Mouse (Mus musculus) midbrain, embryonic 14.5 days (tissue): ENCODE results near the gene Ptprq. TPM values are rescaled to one million over a fixed set of nuclear protein-coding genes. Genes with fewer than 3 reads are reported as not detected.
A peak's percentile ranks its signal among the peaks of the same experiment; 100 is the strongest.

Experiments used
- ATAC-seq: fragments of 200-750 bp; cut with Nextera tagmentation; 2 replicates; pipeline ENCODE4 v1.8.0; 2017; ENCODE audit warnings: moderate number of reproducible peaks, moderate library complexity; ENCODE audit not compliant: low FRiP score, low TSS enrichment
- DNase-seq: peaks from one replicate; pipeline ENCODE4 v3.0.0-alpha.2; 2015
- H3K27ac ChIP-seq: fragments of 300-500 bp; sonication (generic); replicated peaks from 2 replicates; pipeline ENCODE4 v1.5.1; 2014; ENCODE audit warnings: mild to moderate bottlenecking, low read depth, low read length, moderate library complexity
- H3K27me3 ChIP-seq: fragments of 300-500 bp; sonication (generic); 2 replicates; pipeline ENCODE4 v1.6.1; 2014; ENCODE audit warnings: low read length, control low read depth, mixed read lengths; ENCODE audit not compliant: control insufficient read depth, insufficient read depth
- H3K36me3 ChIP-seq: fragments of 300-500 bp; sonication (generic); 2 replicates; pipeline ENCODE4 v1.6.1; 2014; ENCODE audit warnings: low read length, control low read depth; ENCODE audit not compliant: control insufficient read depth, insufficient read depth
- H3K4me1 ChIP-seq: fragments of 300-500 bp; sonication (generic); 2 replicates; pipeline ENCODE4 v1.6.1; 2014; ENCODE audit warnings: mild to moderate bottlenecking, antibody characterized with exemption, low read length, control low read depth; ENCODE audit not compliant: control insufficient read depth, insufficient read depth
- H3K4me2 ChIP-seq: fragments of 300-500 bp; sonication (generic); 2 replicates; pipeline ENCODE4 v1.6.1; 2014; ENCODE audit warnings: mild to moderate bottlenecking, low read length, moderate library complexity
- H3K4me3 ChIP-seq: fragments of 300-500 bp; sonication (generic); replicated peaks from 2 replicates; pipeline ENCODE4 v1.5.1; 2014; ENCODE audit warnings: low read depth, low read length
- H3K9ac ChIP-seq: fragments of 300-500 bp; sonication (generic); replicated peaks from 2 replicates; pipeline ENCODE4 v1.6.1; 2014; ENCODE audit warnings: mild to moderate bottlenecking, low read length, moderate library complexity
- H3K9me3 ChIP-seq: fragments of 300-500 bp; sonication (generic); 2 replicates; pipeline ENCODE4 v1.6.1; 2016; ENCODE audit warnings: low read length, control low read depth, mixed read lengths; ENCODE audit not compliant: control insufficient read depth
- WGBS: fragments of 180-500 bp; shearing (Covaris S2); extraction: QIAGEN DNeasy Blood & Tissue Kit; methylation state at CpG from one replicate; pipeline ENCODE4 v1.1.7; 2014; 5-methylcytosine and 5-hydroxymethylcytosine counted together
- polyA plus RNA-seq: library from polyadenylated mRNA; unstranded; fragments of >200 nt; fragmentation: Nextera tagmentation; extraction: Ambion mirVana; gene quantifications from 2 replicates; pipeline ENCODE4 v1.2.1, GENCODE M21; 2014

The Ptprq gene
- polyA plus RNA-seq, result 0.38 and 0.43 TPM in 2 replicates

GRCm38 (mm10) chr10:107719806-107720205 is at the start of gene Ptprq:
Ptprq (minus strand) TSS chr10:107720051.
- Histone ChIP-seq H3K27ac (no peak within 1 kb of the TSS), H3K27me3 (no peaks in the 10 kb centered on the region), H3K4me1 (no peaks in the 10 kb centered on the region), H3K9ac (no peak within 1 kb of the TSS), H3K4me3 (no peak within 1 kb of the TSS), H3K9me3 (no peaks in the 10 kb centered on the region), H3K4me2 (no peak within 1 kb of the TSS), H3K36me3 (no peaks in the 10 kb centered on the region)
- no peak for ATAC-seq
- WGBS, result 54% methylated on average over 1 of the region's 1 CpGs
- DNase-seq, result no peak

DNA sequence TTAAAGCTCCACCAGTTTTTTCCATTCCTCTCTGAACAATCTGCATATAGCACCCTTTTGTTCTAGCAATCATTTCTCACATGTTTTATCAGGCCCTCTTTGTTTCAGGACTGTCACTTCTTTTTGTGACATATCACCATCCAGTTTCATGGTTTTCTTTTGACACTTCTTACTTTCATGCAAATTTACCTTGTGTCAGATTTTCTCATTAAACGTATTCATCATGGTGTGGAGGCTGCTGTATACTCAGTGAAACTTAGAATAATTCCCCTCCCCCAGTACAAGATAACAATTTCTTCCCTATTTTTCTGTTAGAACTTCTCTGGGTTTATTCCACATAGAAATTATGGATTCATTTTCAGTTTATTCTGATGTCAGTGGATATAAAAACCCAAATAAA is 39.8 kb upstream of the Ptprq start:
- Histone ChIP-seq H3K36me3 (no peaks in the 10 kb centered on the region), H3K27me3 (no peaks in the 10 kb centered on the region), H3K9ac (no peak overlapping the region), H3K27ac (no peak overlapping the region), H3K4me1 (no peaks in the 10 kb centered on the region), H3K9me3 (no peaks in the 10 kb centered on the region), H3K4me3 (no peak overlapping the region), H3K4me2 (no peak overlapping the region)
- ATAC-seq, result no peak
- WGBS, result 38% methylated on average over 1 of the region's 1 CpGs
- DNase-seq, result no peak

GRCm38 (mm10) chr10:107753471-107753870 is 33.6 kb upstream of the Ptprq start:
- no peaks in the 10 kb centered on the region for H3K36me3 ChIP-seq
- H3K27ac ChIP-seq, result no peak overlapping the region
- 94% methylated on average over 3 of the region's 3 CpGs for WGBS
- no peak for DNase-seq
- H3K9me3 ChIP-seq, result no peaks in the 10 kb centered on the region
- no peak overlapping the region for H3K4me2 ChIP-seq
- H3K27me3 ChIP-seq, result no peaks in the 10 kb centered on the region
- no peak overlapping the region for H3K4me3 ChIP-seq
- no peak for ATAC-seq
- no peak overlapping the region for H3K9ac ChIP-seq
- H3K4me1 ChIP-seq, result 0 out of 2 replicates have a peak, but pooled peaks cover 5% of the 10 kb centered on the region

DNA sequence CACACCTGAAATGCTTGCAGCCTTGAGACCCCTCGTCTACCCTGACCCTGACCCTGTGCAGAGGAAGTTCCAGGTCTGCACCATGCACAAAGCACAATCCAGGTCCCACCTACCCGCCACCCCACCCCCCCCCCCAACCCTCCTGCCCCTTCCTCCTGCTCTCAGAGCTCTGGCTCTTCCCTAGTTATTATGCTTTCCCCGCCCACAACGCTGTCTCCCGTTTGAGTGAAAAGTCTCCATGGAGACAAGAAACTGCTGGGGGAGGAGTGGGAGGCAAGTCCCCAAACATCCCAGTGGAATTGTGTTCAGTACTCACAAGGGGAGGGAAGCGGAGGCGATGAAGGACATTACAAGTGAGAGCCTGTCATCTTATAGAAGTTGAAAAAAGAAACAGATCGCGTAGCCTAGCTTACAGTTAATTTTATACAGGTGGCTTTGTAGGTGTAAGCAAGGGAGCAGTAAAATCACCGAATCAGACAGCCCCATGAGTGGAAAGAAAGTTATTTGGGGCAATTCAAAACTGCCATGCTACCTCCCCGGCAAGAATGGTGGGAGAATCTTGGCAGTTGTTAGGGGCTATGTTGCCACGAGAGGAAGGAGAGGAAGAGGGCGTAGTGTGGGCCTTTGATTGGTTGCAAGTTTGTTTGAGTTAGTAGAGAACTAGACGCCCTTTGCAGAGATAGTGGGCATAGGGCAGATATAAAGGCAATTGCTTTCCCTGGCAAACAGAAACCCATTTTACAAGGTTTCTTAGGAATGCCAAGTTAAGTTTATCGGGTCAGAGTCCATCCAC is 32.7 kb upstream of the Ptprq start:
- Histone ChIP-seq H3K27me3 (no peaks in the 10 kb centered on the region), H3K4me1 (0 out of 2 replicates have a peak, but pooled peaks cover 5% of the 10 kb centered on the region), H3K4me2 (peak overlapping the region; percentile 35), H3K9me3 (no peaks in the 10 kb centered on the region), H3K9ac (no peak overlapping the region), H3K4me3 (0 out of 2 replicates have a peak overlapping the region, but pooled peaks have one; percentile 2), H3K36me3 (no peaks in the 10 kb centered on the region), H3K27ac (no peak overlapping the region)
- 22% methylated on average over 15 of the region's 15 CpGs for WGBS
- peak; percentile 73 for DNase-seq
- peak; percentile 68; the same call in 1 of the 2 replicates for ATAC-seq

DNA sequence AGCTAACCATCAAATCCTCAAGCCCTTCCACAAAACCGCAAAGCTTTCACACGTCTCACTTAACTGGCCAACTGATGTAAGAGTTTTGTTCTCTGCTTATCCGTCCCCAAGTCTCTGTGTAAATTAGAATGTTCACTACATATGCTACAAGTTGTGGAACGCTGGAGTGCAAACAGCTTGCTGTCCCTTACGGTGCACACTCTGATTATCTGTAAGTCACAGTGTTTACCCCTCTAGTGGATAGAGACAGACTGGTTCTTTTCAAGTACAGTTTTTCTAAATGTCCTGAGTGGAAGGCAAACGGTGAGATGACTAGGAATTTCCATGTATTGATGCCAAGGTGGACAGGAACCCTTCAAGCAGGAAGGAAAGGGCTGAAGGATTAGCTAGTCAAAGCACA is 32.1 kb upstream of the Ptprq start:
- peak overlapping the region; percentile 35 for H3K4me2 ChIP-seq
- 0 out of 2 replicates have a peak overlapping the region, but pooled peaks have one; percentile 2 for H3K4me3 ChIP-seq
- no peaks in the 10 kb centered on the region for H3K36me3 ChIP-seq
- no peaks in the 10 kb centered on the region for H3K27me3 ChIP-seq
- ATAC-seq, result no peak
- no peak overlapping the region for H3K27ac ChIP-seq
- 0 out of 2 replicates have a peak, but pooled peaks cover 5% of the 10 kb centered on the region for H3K4me1 ChIP-seq
- DNase-seq, result peak; percentile 14
- 22% methylated on average over 6 of the region's 6 CpGs for WGBS
- H3K9ac ChIP-seq, result no peak overlapping the region
- no peaks in the 10 kb centered on the region for H3K9me3 ChIP-seq

- WGBS, result 21% methylated on average over 5 of the region's 5 CpGs
- H3K9ac ChIP-seq, result no peak overlapping the region
These were observed 27.7 kb upstream of the Ptprq start for GRCm38 (mm10) chr10:107747566-107747965.

DNA sequence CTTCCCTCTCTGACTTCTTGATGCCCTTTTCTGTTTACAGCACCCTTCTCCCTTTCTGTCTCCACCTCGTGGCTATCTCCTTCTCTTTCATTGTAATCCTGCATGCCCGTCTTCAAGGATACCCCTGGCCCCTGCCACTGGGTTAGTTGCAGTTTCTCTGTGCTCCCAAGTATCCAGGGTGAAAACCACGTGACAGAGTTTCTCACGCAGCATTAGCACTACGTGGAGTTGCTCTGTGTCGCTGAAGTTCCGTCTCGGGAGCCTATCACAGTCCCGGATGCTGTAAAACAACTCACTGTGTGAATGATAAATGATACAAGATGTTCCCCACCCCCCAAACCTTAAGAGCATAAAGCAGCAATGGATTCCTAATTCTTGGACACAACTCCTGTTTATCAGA is 26.9 kb upstream of the Ptprq start:
- H3K36me3 ChIP-seq, result no peaks in the 10 kb centered on the region
- ATAC-seq (no peak), DNase-seq (no peak)
- no peaks in the 10 kb centered on the region for H3K27me3 ChIP-seq
- no peak overlapping the region for H3K9ac ChIP-seq
- no peak overlapping the region for H3K4me2 ChIP-seq
- no peak overlapping the region for H3K4me3 ChIP-seq
- 28% methylated on average over 9 of the region's 9 CpGs for WGBS
- H3K4me1 ChIP-seq, result 0 out of 2 replicates have a peak, but pooled peaks cover under 1% of the 10 kb centered on the region
- H3K27ac ChIP-seq, result no peak overlapping the region
- no peaks in the 10 kb centered on the region for H3K9me3 ChIP-seq

More at GRCm38 (mm10) chr10:107747566-107747965, 27.7 kb upstream of the Ptprq start:
- H3K4me1 ChIP-seq, result 0 out of 2 replicates have a peak, but pooled peaks cover 5% of the 10 kb centered on the region
- DNase-seq (peak; percentile 82), ATAC-seq (no peak)
- H3K27ac ChIP-seq, result no peak overlapping the region
- H3K9me3 ChIP-seq, result no peaks in the 10 kb centered on the region
- no peak overlapping the region for H3K4me2 ChIP-seq
- no peaks in the 10 kb centered on the region for H3K27me3 ChIP-seq
- H3K36me3 ChIP-seq, result no peaks in the 10 kb centered on the region
- H3K4me3 ChIP-seq, result no peak overlapping the region

DNA sequence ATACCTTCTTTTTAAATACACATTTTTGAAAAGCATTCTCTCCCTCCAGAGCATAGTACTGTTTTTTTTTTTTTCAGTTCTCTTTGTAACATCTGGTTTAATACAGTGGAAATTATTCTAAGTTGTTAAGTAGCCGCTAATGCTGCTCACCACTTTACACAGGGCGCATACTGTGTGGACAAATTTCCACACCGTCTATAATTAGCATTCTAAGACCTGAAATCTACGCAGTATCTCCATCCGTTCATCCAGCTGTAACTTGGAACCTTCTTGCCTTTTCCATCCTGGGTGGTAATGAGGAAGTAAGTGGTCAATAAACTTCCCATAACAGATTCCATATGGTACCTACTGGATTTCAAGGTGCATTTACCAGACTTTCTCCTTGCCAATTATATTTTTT is 20.0 kb upstream of the Ptprq start:
- no peaks in the 10 kb centered on the region for H3K27me3 ChIP-seq
- H3K4me3 ChIP-seq, result no peak overlapping the region
- H3K27ac ChIP-seq, result no peak overlapping the region
- WGBS, result 91% methylated on average over 5 of the region's 5 CpGs
- H3K4me1 ChIP-seq, result no peaks in the 10 kb centered on the region
- H3K36me3 ChIP-seq, result no peaks in the 10 kb centered on the region
- no peak overlapping the region for H3K4me2 ChIP-seq
- no peak overlapping the region for H3K9ac ChIP-seq
- no peak for ATAC-seq
- no peaks in the 10 kb centered on the region for H3K9me3 ChIP-seq
- no peak for DNase-seq

- 82% methylated on average over 6 of the region's 6 CpGs for WGBS
- Histone ChIP-seq H3K27me3 (no peaks in the 10 kb centered on the region), H3K4me2 (no peak overlapping the region)
These were observed 17.9 kb upstream of the Ptprq start for GRCm38 (mm10) chr10:107737743-107738142.

More at GRCm38 (mm10) chr10:107737743-107738142, 17.9 kb upstream of the Ptprq start:
- Histone ChIP-seq H3K4me3 (no peak overlapping the region), H3K4me1 (no peaks in the 10 kb centered on the region), H3K9me3 (no peaks in the 10 kb centered on the region), H3K36me3 (no peaks in the 10 kb centered on the region), H3K9ac (no peak overlapping the region), H3K27ac (no peak overlapping the region)
- ATAC-seq (no peak), DNase-seq (no peak)
